Mouse (Mus musculus): ENCODE results near the gene Olfr1391. TPM values are rescaled to one million over a fixed set of nuclear protein-coding genes. Genes with fewer than 3 reads are reported as not detected.

Gene Olfr1391
- polyA plus RNA-seq, 1 experiment from 2014 or later, result not detected

Other genes with a start within 250 kb of the Olfr1391 start
- 0.66 and 0.98 TPM in 2 replicates for gene Ifi47, start 246.2 kb upstream of the Olfr1391 start, polyA plus RNA-seq (2015; fragmentation: Nextera tagmentation; extraction: Ambion mirVana)
- not detected in 2 replicates for gene Olfr1396, start 207.9 kb upstream of the Olfr1391 start, polyA plus RNA-seq (2015; fragmentation: Nextera tagmentation; extraction: Ambion mirVana)
- not detected in 2 replicates for gene Olfr1395, start 180.5 kb upstream of the Olfr1391 start, polyA plus RNA-seq (2015; fragmentation: Nextera tagmentation; extraction: Ambion mirVana)
- not detected in 2 replicates for gene Olfr1394, start 168.4 kb upstream of the Olfr1391 start, polyA plus RNA-seq (2015; fragmentation: Nextera tagmentation; extraction: Ambion mirVana)
- gene Btnl9, start 135.6 kb upstream of the Olfr1391 start, polyA plus RNA-seq (2015; fragmentation: Nextera tagmentation; extraction: Ambion mirVana), result 0.05 and 0.10 TPM in 2 replicates
- 53.4 and 54.6 TPM in 2 replicates for gene Zfp62, start 119.5 kb upstream of the Olfr1391 start, polyA plus RNA-seq (2015; fragmentation: Nextera tagmentation; extraction: Ambion mirVana)
- 31.0 and 34.0 TPM in 2 replicates for gene Mgat1, start 78.6 kb upstream of the Olfr1391 start, polyA plus RNA-seq (2015; fragmentation: Nextera tagmentation; extraction: Ambion mirVana)
- gene Olfr1393, start 44.4 kb upstream of the Olfr1391 start, polyA plus RNA-seq (2015; fragmentation: Nextera tagmentation; extraction: Ambion mirVana), result 0.22 TPM in 1 of 2 replicates, not detected in the other
- not detected in 2 replicates for gene Olfr1392, start 37.5 kb upstream of the Olfr1391 start, polyA plus RNA-seq (2015; fragmentation: Nextera tagmentation; extraction: Ambion mirVana)
- not detected in 2 replicates for gene Olfr10, start 18.0 kb upstream of the Olfr1391 start, polyA plus RNA-seq (2015; fragmentation: Nextera tagmentation; extraction: Ambion mirVana)
- not detected in 2 replicates for gene Olfr1390, start 12.4 kb downstream of the Olfr1391 start, polyA plus RNA-seq (2015; fragmentation: Nextera tagmentation; extraction: Ambion mirVana)
- gene Olfr1389, start 100.3 kb downstream of the Olfr1391 start, polyA plus RNA-seq (2015; fragmentation: Nextera tagmentation; extraction: Ambion mirVana), result not detected in 2 replicates
- 0.09 TPM in 1 of 2 replicates, not detected in the other for gene Olfr1388, start 113.9 kb downstream of the Olfr1391 start, polyA plus RNA-seq (2015; fragmentation: Nextera tagmentation; extraction: Ambion mirVana)
- not detected in 2 replicates for gene Olfr1387, start 132.6 kb downstream of the Olfr1391 start, polyA plus RNA-seq (2015; fragmentation: Nextera tagmentation; extraction: Ambion mirVana)
- not detected in 2 replicates for gene Olfr1386, start 142.3 kb downstream of the Olfr1391 start, polyA plus RNA-seq (2015; fragmentation: Nextera tagmentation; extraction: Ambion mirVana)
- gene Olfr1385, start 166.3 kb downstream of the Olfr1391 start, polyA plus RNA-seq (2015; fragmentation: Nextera tagmentation; extraction: Ambion mirVana), result not detected in 2 replicates
- not detected in 2 replicates for gene Olfr1384, start 184.0 kb downstream of the Olfr1391 start, polyA plus RNA-seq (2015; fragmentation: Nextera tagmentation; extraction: Ambion mirVana)
- gene Olfr1383, start 196.9 kb downstream of the Olfr1391 start, polyA plus RNA-seq (2015; fragmentation: Nextera tagmentation; extraction: Ambion mirVana), result not detected in 2 replicates
- gene Olfr1382, start 205.5 kb downstream of the Olfr1391 start, polyA plus RNA-seq (2015; fragmentation: Nextera tagmentation; extraction: Ambion mirVana), result not detected in 2 replicates
- gene Olfr1381, start 220.7 kb downstream of the Olfr1391 start, polyA plus RNA-seq (2015; fragmentation: Nextera tagmentation; extraction: Ambion mirVana), result not detected in 2 replicates
- not detected in 2 replicates for gene Olfr1380, start 234.1 kb downstream of the Olfr1391 start, polyA plus RNA-seq (2015; fragmentation: Nextera tagmentation; extraction: Ambion mirVana)